Mouse (Mus musculus) c-Kit-negative CD71-positive TER-119-positive erythroid progenitor cells, embryonic 14.5 days (primary cell): ENCODE data around the gene Kifap3.

Source experiments
- DNase-seq: peaks from one replicate; pipeline ENCODE4 v3.0.0-alpha.2; 2013; ENCODE audit warnings: low read depth, low spot score

Kifap3 gene

GRCm38 (mm10) chr1:163964008-163964689 is 184.8 kb downstream of the Kifap3 start:
- no peak for DNase-seq
